Mouse (Mus musculus) hindbrain, embryonic 11.5 days (tissue): ENCODE measurements around the gene Defb36. TPM values are rescaled to one million over a fixed set of nuclear protein-coding genes. Genes with fewer than 3 reads are reported as not detected.

Source experiments
- ATAC-seq: fragments of 200-750 bp; cut with Nextera tagmentation; 2 replicates; pipeline ENCODE4 v1.8.0; 2017; ENCODE audit warnings: mild to moderate bottlenecking, moderate TSS enrichment, moderate library complexity; ENCODE audit not compliant: low FRiP score
- DNase-seq: peaks from one replicate; pipeline ENCODE4 v3.0.0-alpha.2; 2015; ENCODE audit warnings: low spot score
- H3K27ac ChIP-seq: fragments of 300-500 bp; sonication (generic); 2 replicates; pipeline ENCODE4 v1.5.1; 2014; ENCODE audit warnings: mild to moderate bottlenecking, low read depth, low read length
- H3K27me3 ChIP-seq: fragments of 300-500 bp; sonication (generic); 2 replicates; pipeline ENCODE4 v1.6.1; 2014; ENCODE audit warnings: mild to moderate bottlenecking, low read length, moderate library complexity, mixed read lengths; ENCODE audit not compliant: control insufficient read depth, insufficient read depth
- H3K36me3 ChIP-seq: fragments of 300-500 bp; sonication (generic); 2 replicates; pipeline ENCODE4 v1.6.1; 2014; ENCODE audit warnings: mild to moderate bottlenecking, low read length, moderate library complexity, mixed read lengths; ENCODE audit not compliant: control insufficient read depth, insufficient read depth
- H3K4me1 ChIP-seq: fragments of 300-500 bp; sonication (generic); replicated peaks from 2 replicates; pipeline ENCODE4 v1.6.1; 2014; ENCODE audit warnings: low read length, mixed read lengths; ENCODE audit not compliant: control insufficient read depth, insufficient read depth
- H3K4me2 ChIP-seq: fragments of 300-500 bp; sonication (generic); replicated peaks from 2 replicates; pipeline ENCODE4 v1.6.1; 2014; ENCODE audit warnings: mild to moderate bottlenecking, low read depth, low read length
- H3K4me3 ChIP-seq: fragments of 300-500 bp; sonication (generic); 2 replicates; pipeline ENCODE4 v1.5.1; 2014; ENCODE audit warnings: low read depth, low read length
- H3K9ac ChIP-seq: fragments of 300-500 bp; sonication (generic); 2 replicates; pipeline ENCODE4 v1.6.1; 2014; ENCODE audit warnings: low read depth, low read length
- H3K9me3 ChIP-seq: fragments of 300-500 bp; sonication (generic); 2 replicates; pipeline ENCODE4 v1.6.1; 2016; ENCODE audit warnings: low read length; ENCODE audit not compliant: control insufficient read depth
- WGBS: fragments of 180-500 bp; shearing (Covaris S2); extraction: QIAGEN DNeasy Blood & Tissue Kit; methylation state at CpG from one replicate; pipeline ENCODE4 v1.1.7; 2014; 5-methylcytosine and 5-hydroxymethylcytosine counted together
- polyA plus RNA-seq: library from polyadenylated mRNA; unstranded; fragments of >200 nt; fragmentation: Nextera tagmentation; extraction: Ambion mirVana; gene quantifications from 2 replicates; pipeline ENCODE4 v1.2.1, GENCODE M21; 2014

The Defb36 gene
- polyA plus RNA-seq, 1 experiment from 2014 or later = not detected

GRCm38 (mm10) chr2:152637381-152637780, 33.3 kb downstream of the Defb36 start:
- no peak overlapping the region for H3K9ac ChIP-seq
- no peak overlapping the region for H3K4me2 ChIP-seq
- no peak overlapping the region for H3K27ac ChIP-seq
- no peaks in the 10 kb centered on the region for H3K27me3 ChIP-seq
- 89% methylated on average over 4 of the region's 4 CpGs for WGBS
- ATAC-seq (no peak), DNase-seq (no peak)
- no peaks in the 10 kb centered on the region for H3K9me3 ChIP-seq
- no peak overlapping the region for H3K4me3 ChIP-seq
- peaks cover 2% of the 10 kb centered on the region; the same call in 1 of the 2 replicates for H3K4me1 ChIP-seq
- H3K36me3 ChIP-seq = no peaks in the 10 kb centered on the region

- no peaks in the 10 kb centered on the region for H3K9me3 ChIP-seq
- H3K36me3 ChIP-seq = no peaks in the 10 kb centered on the region
- no peak overlapping the region for H3K4me3 ChIP-seq
- H3K27me3 ChIP-seq = no peaks in the 10 kb centered on the region
- no peak overlapping the region for H3K9ac ChIP-seq
- WGBS = 55% methylated on average over 6 of the region's 6 CpGs
- ATAC-seq (no peak), DNase-seq (no peak)
- no peak overlapping the region for H3K27ac ChIP-seq
- no peak overlapping the region for H3K4me2 ChIP-seq
- H3K4me1 ChIP-seq = peaks cover 2% of the 10 kb centered on the region; the same call in 1 of the 2 replicates
Observed at GRCm38 (mm10) chr2:152638865-152639264, 34.7 kb downstream of the Defb36 start.

GRCm38 (mm10) chr2:152639406-152640113, 35.4 kb downstream of the Defb36 start:
- ATAC-seq = peak; percentile 64
- 10% methylated on average over 11 of the region's 11 CpGs for WGBS
- Histone ChIP-seq H3K4me1 (peaks cover 2% of the 10 kb centered on the region; the same call in 1 of the 2 replicates), H3K27me3 (no peaks in the 10 kb centered on the region), H3K4me2 (no peak overlapping the region), H3K4me3 (no peak overlapping the region), H3K9me3 (no peaks in the 10 kb centered on the region), H3K9ac (no peak overlapping the region), H3K36me3 (no peaks in the 10 kb centered on the region), H3K27ac (peak overlapping the region; percentile 56)
- DNase-seq = no peak

GRCm38 (mm10) chr2:152652901-152653620, 48.9 kb downstream of the Defb36 start:
- H3K9me3 ChIP-seq = no peaks in the 10 kb centered on the region
- H3K4me2 ChIP-seq = no peak overlapping the region
- no peak overlapping the region for H3K27ac ChIP-seq
- ATAC-seq = no peak
- 74% methylated on average over 10 of the region's 10 CpGs for WGBS
- no peak for DNase-seq
- no peaks in the 10 kb centered on the region for H3K27me3 ChIP-seq
- H3K36me3 ChIP-seq = no peaks in the 10 kb centered on the region
- no peak overlapping the region for H3K9ac ChIP-seq
- H3K4me3 ChIP-seq = no peak overlapping the region
- 0 out of 2 replicates have a peak, but pooled peaks cover 2% of the 10 kb centered on the region for H3K4me1 ChIP-seq

- Histone ChIP-seq H3K4me1 (0 out of 2 replicates have a peak, but pooled peaks cover 2% of the 10 kb centered on the region), H3K4me3 (no peak overlapping the region), H3K36me3 (no peaks in the 10 kb centered on the region), H3K27ac (peak overlapping the region; percentile 60; the same call in 1 of the 2 replicates), H3K27me3 (no peaks in the 10 kb centered on the region), H3K4me2 (no peak overlapping the region), H3K9me3 (no peaks in the 10 kb centered on the region), H3K9ac (no peak overlapping the region)
- DNase-seq (peak; percentile 47), ATAC-seq (peak; percentile 64)
- WGBS = 45% methylated on average over 14 of the region's 14 CpGs
Observed at GRCm38 (mm10) chr2:152653874-152654715, 50.0 kb downstream of the Defb36 start.

- Histone ChIP-seq H3K9ac (no peak overlapping the region), H3K4me3 (no peak overlapping the region), H3K27ac (no peak overlapping the region), H3K9me3 (no peaks in the 10 kb centered on the region), H3K27me3 (no peaks in the 10 kb centered on the region), H3K4me1 (0 out of 2 replicates have a peak, but pooled peaks cover 2% of the 10 kb centered on the region), H3K36me3 (no peaks in the 10 kb centered on the region), H3K4me2 (no peak overlapping the region)
- WGBS = 56% methylated on average over 10 of the region's 10 CpGs
- DNase-seq (peak; percentile 35), ATAC-seq (no peak)
Observed at GRCm38 (mm10) chr2:152657398-152657797, 53.3 kb downstream of the Defb36 start.

GRCm38 (mm10) chr2:152661163-152661562, 57.0 kb downstream of the Defb36 start:
- no peaks in the 10 kb centered on the region for H3K27me3 ChIP-seq
- H3K36me3 ChIP-seq = no peaks in the 10 kb centered on the region
- ATAC-seq (no peak), DNase-seq (no peak)
- no peak overlapping the region for H3K9ac ChIP-seq
- no peaks in the 10 kb centered on the region for H3K4me1 ChIP-seq
- H3K4me3 ChIP-seq = no peak overlapping the region
- H3K4me2 ChIP-seq = no peak overlapping the region
- 82% methylated on average over 6 of the region's 6 CpGs for WGBS
- no peak overlapping the region for H3K27ac ChIP-seq
- no peaks in the 10 kb centered on the region for H3K9me3 ChIP-seq
